ENCODE assay signal across 8 mouse cellular contexts in genomic region chr1:89092442-89092991, GRCm38 (mm10). TPM values are rescaled to one million over a fixed set of nuclear protein-coding genes. Genes with fewer than 3 reads are reported as not detected.
DNase-seq lines count a peak whose midpoint lies in the region; ATAC-seq lines count a peak whose summit lies in the region.

No protein-coding gene starts in this region.

- ATAC-seq in embryonic facial prominence, embryonic 14.5 days (ENCODE audit: low read depth): peak; percentile 62
- ATAC-seq in limb, embryonic 12.5 days (ENCODE audit: insufficient number of reproducible peaks, insufficient read depth, low FRiP score, low TSS enrichment, low read depth): no peak; the same call in 1 of the 2 replicates
- no peak for ATAC-seq in neural tube, embryonic 13.5 days (ENCODE audit: low read depth)
- ATAC-seq in megakaryocyte, adult 5-6 weeks (ENCODE audit: poor library complexity, severe bottlenecking): no peak

- H3K9me3 ChIP-seq in embryonic facial prominence, embryonic 14.5 days (ENCODE audit: control insufficient read depth, low read length): no peaks in the 10 kb centered on the region
- H3K9me3 ChIP-seq in limb, embryonic 12.5 days: no peaks in the 10 kb centered on the region
- no peaks in the 10 kb centered on the region for H3K9me3 ChIP-seq in neural tube, embryonic 13.5 days

- H3K27ac ChIP-seq in embryonic facial prominence, embryonic 14.5 days (replicated peaks; ENCODE audit: low read depth, low read length): peak overlapping the region; percentile 88
- H3K27ac ChIP-seq in limb, embryonic 12.5 days: peak overlapping the region; percentile 89
- peak overlapping the region; percentile 20 for H3K27ac ChIP-seq in neural tube, embryonic 13.5 days (replicated peaks)

- peak overlapping the region; percentile 54 for H3K9ac ChIP-seq in embryonic facial prominence, embryonic 14.5 days (ENCODE audit: low read depth, low read length)
- H3K9ac ChIP-seq in limb, embryonic 12.5 days (replicated peaks): no peak overlapping the region; the same call in 1 of the 2 replicates
- H3K9ac ChIP-seq in neural tube, embryonic 13.5 days: peak overlapping the region; percentile 31; the same call in 1 of the 2 replicates

- 4% methylated on average over 19 of the region's 19 CpGs for WGBS in embryonic facial prominence, embryonic 14.5 days
- WGBS in limb, embryonic 12.5 days: 18% methylated on average over 19 of the region's 19 CpGs
- 14% methylated on average over 19 of the region's 19 CpGs for WGBS in neural tube, embryonic 13.5 days

- H3K27me3 ChIP-seq in embryonic facial prominence, embryonic 14.5 days (replicated peaks; ENCODE audit: control insufficient read depth, insufficient read depth, low read length): no peaks in the 10 kb centered on the region
- peaks cover 8% of the 10 kb centered on the region for H3K27me3 ChIP-seq in limb, embryonic 12.5 days
- no peaks in the 10 kb centered on the region for H3K27me3 ChIP-seq in neural tube, embryonic 13.5 days

- peak; percentile 86 for DNase-seq in R1 (ENCODE audit: low read depth, low spot score)
- peak; percentile 92 for DNase-seq in embryonic facial prominence, embryonic 14.5 days (ENCODE audit: low spot score)
- DNase-seq in heart, adult 9 months (ENCODE audit: low spot score in 2 of 2): peak; percentile 74 to 77
- peak; percentile 53 for DNase-seq in kidney, adult 9 months
- DNase-seq in natural killer cell, adult 2 months (ENCODE audit: low spot score in 2 of 2): no peak

- peaks cover 56% of the 10 kb centered on the region for H3K4me1 ChIP-seq in embryonic facial prominence, embryonic 14.5 days (ENCODE audit: control insufficient read depth, insufficient read depth, low read length)
- peaks cover 69% of the 10 kb centered on the region for H3K4me1 ChIP-seq in limb, embryonic 12.5 days (replicated peaks)
- peaks cover 87% of the 10 kb centered on the region for H3K4me1 ChIP-seq in neural tube, embryonic 13.5 days (replicated peaks)

- peak overlapping the region; percentile 13; the same call in 1 of the 2 replicates for H3K4me3 ChIP-seq in embryonic facial prominence, embryonic 14.5 days (ENCODE audit: low read depth, low read length)
- 0 out of 2 replicates have a peak overlapping the region, but pooled peaks have one; percentile 3 for H3K4me3 ChIP-seq in limb, embryonic 12.5 days (replicated peaks)
- H3K4me3 ChIP-seq in neural tube, embryonic 13.5 days: no peak overlapping the region

- H3K36me3 ChIP-seq in embryonic facial prominence, embryonic 14.5 days (ENCODE audit: control insufficient read depth, insufficient read depth, low read length): no peaks in the 10 kb centered on the region
- H3K36me3 ChIP-seq in limb, embryonic 12.5 days: no peaks in the 10 kb centered on the region
- H3K36me3 ChIP-seq in neural tube, embryonic 13.5 days: no peaks in the 10 kb centered on the region

- peak overlapping the region; percentile 48 for H3K4me2 ChIP-seq in embryonic facial prominence, embryonic 14.5 days (ENCODE audit: low read depth, low read length)
- peak overlapping the region; percentile 42 for H3K4me2 ChIP-seq in limb, embryonic 12.5 days
- H3K4me2 ChIP-seq in neural tube, embryonic 13.5 days: peak overlapping the region; percentile 35

RNA-seq across cellular contexts. Expression of gene Sh3bp4, which starts 22.3 kb away (rescaled TPM):
- polyA plus RNA-seq in embryonic facial prominence, embryonic 14.5 days (2014; fragmentation: Nextera tagmentation; extraction: Ambion mirVana): 23.1 and 24.0 TPM in 2 replicates
- polyA plus RNA-seq in limb, embryonic 12.5 days (2016; fragmentation: Nextera tagmentation; extraction: Ambion mirVana): 22.3 and 23.1 TPM in 2 replicates
- 23.3 and 24.6 TPM in 2 replicates for polyA plus RNA-seq in neural tube, embryonic 13.5 days (2015; fragmentation: Nextera tagmentation; extraction: Ambion mirVana)
- total RNA-seq in megakaryocyte, adult 5-6 weeks (2015): 1.9 and 3.6 TPM in 2 replicates
- 0.94 and 1.3 TPM in 2 replicates for total RNA-seq in megakaryocyte, adult 5-6 weeks (2017)

Comparison
In these comparisons a context has a peak if more than half of its experiments do, and no peak if none do; other contexts are left out.
1. DNase-seq: peak in R1 (single experiment), embryonic facial prominence, embryonic 14.5 days (single experiment), heart, adult 9 months (2 of 2) and kidney, adult 9 months (single experiment); none in natural killer cell, adult 2 months (0 of 2).
2. H3K27ac ChIP-seq: peak in every context shown above with its lines; median percentile 89 in limb, embryonic 12.5 days; 88 in embryonic facial prominence, embryonic 14.5 days; 20 in neural tube, embryonic 13.5 days.
3. Peak in every context shown above with its lines, with median percentiles within 50 percentile points of each other: H3K4me2 ChIP-seq.